Mouse (Mus musculus): ENCODE results near the gene Apoo.

DNA sequence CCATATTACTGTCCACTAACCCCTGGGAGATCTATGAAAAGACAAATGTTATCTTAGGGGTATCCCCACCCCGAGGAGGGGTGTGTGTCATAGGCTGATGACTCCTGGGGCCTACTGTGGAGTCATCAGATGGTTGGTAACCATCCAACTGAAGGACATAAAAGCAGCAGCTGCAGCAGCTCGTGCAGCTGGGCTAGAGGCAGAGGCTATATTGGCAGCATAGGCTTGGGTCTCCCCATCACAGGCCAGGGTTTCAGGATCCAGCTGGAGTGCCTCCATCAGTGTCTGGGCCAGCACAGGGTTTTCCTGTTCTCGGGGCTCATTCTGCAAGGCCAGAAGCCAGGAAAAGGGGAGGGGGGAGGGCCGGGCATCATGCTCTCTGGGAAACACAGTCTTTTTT is 92.4 kb downstream of the Apoo start:
- TF ChIP-seq CTCF (conservative IDR thresholded peaks at IDR 0.05; ENCODE audit: low read length) = no peak
- no peak for TF ChIP-seq NANOG (IDR thresholded peaks at IDR 0.05; ENCODE audit: borderline replicate concordance, low read length)
